In the genomic region with DNA sequence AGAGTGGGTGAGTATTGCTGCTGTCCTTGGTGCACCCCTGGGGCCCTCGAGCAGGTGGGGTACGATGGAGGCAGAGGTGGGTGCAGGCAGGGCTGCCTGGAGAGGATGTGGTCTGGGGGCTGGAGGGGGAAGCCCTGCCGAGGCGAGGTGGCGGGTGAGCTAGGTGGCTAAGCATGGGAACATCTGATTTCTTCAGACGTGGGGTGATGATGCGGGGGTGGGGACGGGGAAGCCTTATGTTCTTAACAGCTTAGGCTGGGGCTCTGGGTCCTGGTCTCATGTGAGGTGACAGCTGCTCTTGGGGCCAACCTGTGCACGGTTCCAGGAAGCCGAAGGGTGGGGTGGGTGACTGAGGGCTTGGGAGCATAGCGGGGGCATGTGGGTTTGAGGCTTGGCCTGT, we compare ENCODE assay signal across 12 mouse cellular contexts.
DNase-seq lines count a peak whose midpoint lies in the region.
"Had no signal": no experiment of that assay in that cellular context is flagged by ENCODE, and none has a peak within 500 bp of the region (broad histone marks: within the 10 kb centered on the region; RNA-seq: fewer than 3 reads in every experiment).

No protein-coding gene starts in this region.

- peak; percentile 65 for DNase-seq in retina, postnatal 1 day
- no peak for DNase-seq in retina, embryonic 14.5 days (ENCODE audit: low spot score)
- peak; percentile 92 for DNase-seq in T-cell, adult 2 months (ENCODE audit: low spot score)
- DNase-seq in natural killer cell, adult 2 months (ENCODE audit: low spot score in 2 of 2), result peak; percentile 85 to 88
- DNase-seq in thymus, postnatal 25 days, result peak; percentile 88
- no peak for DNase-seq in right cerebral cortex, postnatal 36 days (ENCODE audit: low spot score in 2 of 2)
- DNase-seq in lung, postnatal 10 days, result no peak
- DNase-seq: adrenal gland, postnatal 14 days; kidney, adult 8-10 months; liver; lung, embryonic 14.5 days; right cerebral cortex, postnatal 4 days had no signal

Comparison
In these comparisons a context has a peak if more than half of its experiments do, and no peak if none do; other contexts are left out.
1. DNase-seq: peak in retina, postnatal 1 day (single experiment), T-cell, adult 2 months (single experiment), natural killer cell, adult 2 months (2 of 2) and thymus, postnatal 25 days (single experiment); none in retina, embryonic 14.5 days (single experiment), right cerebral cortex, postnatal 36 days (0 of 2) and lung, postnatal 10 days (single experiment).